In genomic region chr16:55495051-55495450, GRCm38 (mm10) we compare ENCODE assay signal across 15 mouse cellular contexts.
DNase-seq lines count a peak whose midpoint lies in the region; ATAC-seq and TF ChIP-seq lines count a peak whose summit lies in the region.
"Had no signal": no experiment of that assay in that cellular context is flagged by ENCODE, and none has a peak within 500 bp of the region (broad histone marks: within the 10 kb centered on the region; RNA-seq: fewer than 3 reads in every experiment).

No protein-coding gene starts in this region.

- H3K79me2 ChIP-seq in myocyte (ENCODE audit: control insufficient read depth, insufficient read depth) = no peaks in the 10 kb centered on the region

- no peak for TF ChIP-seq POLR2A in myocyte (IDR thresholded peaks at IDR 0.05; ENCODE audit: insufficient read length, low read depth)

- H3K27ac ChIP-seq in kidney, embryonic 14.5 days (ENCODE audit: low read depth, low read length) = no peak overlapping the region
- no peak overlapping the region for H3K27ac ChIP-seq in lung, embryonic 14.5 days (ENCODE audit: low read depth)
- H3K27ac ChIP-seq: heart, embryonic 15.5 days; hindbrain, embryonic 10.5 days had no signal

- no peak overlapping the region for H3K4me3 ChIP-seq in kidney, embryonic 14.5 days (ENCODE audit: low read length)
- H3K4me3 ChIP-seq in lung, embryonic 14.5 days (ENCODE audit: low read depth, low read length) = no peak overlapping the region
- H3K4me3 ChIP-seq in myocyte = no peak overlapping the region
- H3K4me3 ChIP-seq: heart, embryonic 15.5 days; hindbrain, embryonic 10.5 days had no signal

- TF ChIP-seq CTCF in lung, embryonic 14.5 days (IDR thresholded peaks at IDR 0.05; ENCODE audit: low read depth) = no peak

- H3K9ac ChIP-seq in kidney, embryonic 14.5 days (ENCODE audit: low read depth, low read length) = no peak overlapping the region
- H3K9ac ChIP-seq in lung, embryonic 14.5 days = no peak overlapping the region
- H3K9ac ChIP-seq: heart, embryonic 15.5 days had no signal

- H3K36me3 ChIP-seq in kidney, embryonic 14.5 days (ENCODE audit: control insufficient read depth, insufficient read depth, low read length) = no peaks in the 10 kb centered on the region
- no peaks in the 10 kb centered on the region for H3K36me3 ChIP-seq in lung, embryonic 14.5 days (ENCODE audit: insufficient read depth)
- H3K36me3 ChIP-seq in myocyte (ENCODE audit: control insufficient read depth, insufficient read depth) = no peaks in the 10 kb centered on the region
- H3K36me3 ChIP-seq: heart, embryonic 15.5 days; hindbrain, embryonic 10.5 days had no signal

- no peak for ATAC-seq in kidney, embryonic 14.5 days (ENCODE audit: low FRiP score, low TSS enrichment)
- ATAC-seq in lung, embryonic 14.5 days (ENCODE audit: insufficient read depth) = peak; percentile 79; the same call in 1 of the 2 replicates
- ATAC-seq: forebrain, embryonic 14.5 days; midbrain, embryonic 16.5 days had no signal

- no peaks in the 10 kb centered on the region for H3K27me3 ChIP-seq in kidney, embryonic 14.5 days (ENCODE audit: control insufficient read depth, insufficient read depth, low read length)
- no peaks in the 10 kb centered on the region for H3K27me3 ChIP-seq in lung, embryonic 14.5 days (ENCODE audit: insufficient read depth, low read length)
- no peaks in the 10 kb centered on the region for H3K27me3 ChIP-seq in myocyte (ENCODE audit: control insufficient read depth, insufficient read depth, insufficient read length)
- H3K27me3 ChIP-seq: heart, embryonic 15.5 days had no signal

- H3K9me3 ChIP-seq in kidney, embryonic 14.5 days (ENCODE audit: control insufficient read depth, low read length) = no peaks in the 10 kb centered on the region
- H3K9me3 ChIP-seq in lung, embryonic 14.5 days (ENCODE audit: low read depth, low read length) = 0 out of 2 replicates have a peak, but pooled peaks cover 6% of the 10 kb centered on the region

- no peak overlapping the region for H3ac ChIP-seq in myocyte (ENCODE audit: control insufficient read depth, insufficient read length)

- DNase-seq in kidney, adult 9 months = peak; percentile 16
- peak; percentile 49 for DNase-seq in ovary, postnatal 36 days (ENCODE audit: low spot score)
- no peak for DNase-seq in ovary, postnatal 10 days (ENCODE audit: low spot score)
- peak; percentile 49 for DNase-seq in lung, embryonic 14.5 days
- DNase-seq in cerebellum, postnatal 4 days (ENCODE audit: low spot score in 2 of 2) = no peak
- DNase-seq in heart, adult 11 months = no peak
- DNase-seq: cerebellum, adult 9-10 months; right cerebral cortex, postnatal 4 days; thymus, postnatal 25 days had no signal

- H3K4me2 ChIP-seq in kidney, embryonic 14.5 days (replicated peaks; ENCODE audit: low read depth, low read length) = no peak overlapping the region
- no peak overlapping the region for H3K4me2 ChIP-seq in lung, embryonic 14.5 days
- H3K4me2 ChIP-seq in myocyte (ENCODE audit: low read depth) = peak overlapping the region; percentile 15
- H3K4me2 ChIP-seq: heart, embryonic 15.5 days had no signal

- no peaks in the 10 kb centered on the region for H3K4me1 ChIP-seq in kidney, embryonic 14.5 days (ENCODE audit: control insufficient read depth, insufficient read depth, low read length)
- no peaks in the 10 kb centered on the region for H3K4me1 ChIP-seq in lung, embryonic 14.5 days (ENCODE audit: insufficient read depth)
- H3K4me1 ChIP-seq: hindbrain, embryonic 10.5 days had no signal

- WGBS in kidney, embryonic 14.5 days = 80% methylated on average over 9 of the region's 10 CpGs
- WGBS in lung, embryonic 14.5 days = 45% methylated on average over 10 of the region's 10 CpGs

TF ChIP-seq in myocyte, 11 proteins besides CTCF, POLR2A, EP300 and RAD21:
- TF ChIP-seq USF1 (IDR thresholded peaks at IDR 0.05; ENCODE audit: low read depth) (no peak), MYOG (IDR thresholded peaks at IDR 0.05; ENCODE audit: control insufficient read depth in 1 of 3, insufficient read depth in 1 of 3, insufficient read length in 2 of 3, low read depth in 2 of 3) (no peak), POLR2AphosphoS2 (IDR thresholded peaks at IDR 0.05; ENCODE audit: insufficient read length, low read depth) (no peak)
TF ChIP-seq in myocyte: peak in this region for 0.

Comparison
In these comparisons a context has a peak if more than half of its experiments do, and no peak if none do; other contexts are left out.
1. DNase-seq: peak in kidney, adult 9 months (single experiment), ovary, postnatal 36 days (single experiment) and lung, embryonic 14.5 days (single experiment); none in ovary, postnatal 10 days (single experiment), cerebellum, postnatal 4 days (0 of 2) and heart, adult 11 months (single experiment).